Mouse (Mus musculus) kidney, adult 2 months (tissue): ENCODE results near the gene Fam133b. TPM values are rescaled to one million over a fixed set of nuclear protein-coding genes. Genes with fewer than 3 reads are reported as not detected.

Experiments
- DNase-seq: peaks from one replicate; pipeline ENCODE4 v3.0.0; 2021
- H3K27ac ChIP-seq: fragments of 200-500 bp; 2 replicates; pipeline ENCODE4 v1.5.1; 2012; ENCODE audit warnings: low read depth, low read length, control low read depth, inconsistent platforms; ENCODE audit not compliant: insufficient read depth
- H3K27me3 ChIP-seq: fragments of 200-500 bp; replicated peaks from 2 replicates; pipeline ENCODE4 v1.6.1; 2012; ENCODE audit warnings: mild to moderate bottlenecking, moderate library complexity, low read length, inconsistent platforms; ENCODE audit not compliant: control insufficient read depth, insufficient read depth
- H3K36me3 ChIP-seq: fragments of 200-500 bp; 2 replicates; pipeline ENCODE4 v1.6.1; 2012; ENCODE audit warnings: mild to moderate bottlenecking, moderate library complexity, low read length, inconsistent platforms; ENCODE audit not compliant: control insufficient read depth, insufficient read depth
- H3K4me1 ChIP-seq: fragments of 200-500 bp; 2 replicates; pipeline ENCODE4 v1.6.1; 2011; ENCODE audit warnings: low read length; ENCODE audit not compliant: control insufficient read depth, insufficient read depth
- H3K4me3 ChIP-seq: fragments of 200-500 bp; 2 replicates; pipeline ENCODE4 v1.5.1; 2011; ENCODE audit warnings: mild to moderate bottlenecking, low read depth, low read length, control low read depth; ENCODE audit not compliant: insufficient read depth
- CTCF ChIP-seq: fragments of 200-500 bp; conservative IDR thresholded peaks from 2 replicates; pipeline ENCODE4 v1.5.1; 2011; ENCODE audit warnings: low read depth, mild to moderate bottlenecking, control low read depth, low read length, moderate library complexity, mixed read lengths; ENCODE audit not compliant: insufficient read depth, insufficient read length
- POLR2A ChIP-seq: fragments of 200-500 bp; IDR thresholded peaks from one replicate; pipeline ENCODE4 v1.6.1; 2011; ENCODE audit warnings: low read depth, low read length, control low read depth
- WGBS: fragments of 180-500 bp; shearing (Covaris S2); methylation state at CpG from one replicate; pipeline ENCODE4 v1.1.7; 2018; 5-methylcytosine and 5-hydroxymethylcytosine counted together
- polyA plus RNA-seq: library from polyadenylated mRNA; depleted of rRNA; stranded (reverse); fragments of >200 nt; gene quantifications from 2 replicates; pipeline ENCODE4 v1.2.3, GENCODE M21; 2012

Gene Fam133b
- polyA plus RNA-seq, 1 experiment = 8.1 TPM

DNA sequence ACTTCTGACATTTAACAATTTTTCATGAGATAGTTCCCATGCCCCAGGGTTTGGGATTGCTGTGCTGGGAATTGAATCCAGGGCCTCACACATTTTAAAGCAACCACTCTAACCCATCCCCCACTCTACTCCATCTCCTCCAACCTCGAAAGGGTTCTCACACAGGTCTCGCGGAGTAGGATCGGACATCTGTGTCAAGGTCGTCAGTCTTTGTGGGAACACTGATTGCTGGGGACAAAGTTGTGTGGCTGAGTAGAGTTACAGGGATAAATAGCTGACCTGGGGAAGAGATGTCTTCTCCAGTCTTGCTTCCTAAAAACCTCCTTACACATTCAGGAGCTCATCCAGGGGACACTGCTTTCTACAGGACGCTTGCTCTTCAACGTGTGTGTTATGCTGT, 35.4 kb downstream of the Fam133b start:
- Histone ChIP-seq H3K27me3 (no peaks in the 10 kb centered on the region), H3K4me1 (no peaks in the 10 kb centered on the region), H3K27ac (no peak overlapping the region), H3K4me3 (no peak overlapping the region), H3K36me3 (peaks cover 8% of the 10 kb centered on the region)
- WGBS = 93% methylated on average over 7 of the region's 7 CpGs
- TF ChIP-seq POLR2A = no peak
- no peak for TF ChIP-seq CTCF
- no peak for DNase-seq

DNA sequence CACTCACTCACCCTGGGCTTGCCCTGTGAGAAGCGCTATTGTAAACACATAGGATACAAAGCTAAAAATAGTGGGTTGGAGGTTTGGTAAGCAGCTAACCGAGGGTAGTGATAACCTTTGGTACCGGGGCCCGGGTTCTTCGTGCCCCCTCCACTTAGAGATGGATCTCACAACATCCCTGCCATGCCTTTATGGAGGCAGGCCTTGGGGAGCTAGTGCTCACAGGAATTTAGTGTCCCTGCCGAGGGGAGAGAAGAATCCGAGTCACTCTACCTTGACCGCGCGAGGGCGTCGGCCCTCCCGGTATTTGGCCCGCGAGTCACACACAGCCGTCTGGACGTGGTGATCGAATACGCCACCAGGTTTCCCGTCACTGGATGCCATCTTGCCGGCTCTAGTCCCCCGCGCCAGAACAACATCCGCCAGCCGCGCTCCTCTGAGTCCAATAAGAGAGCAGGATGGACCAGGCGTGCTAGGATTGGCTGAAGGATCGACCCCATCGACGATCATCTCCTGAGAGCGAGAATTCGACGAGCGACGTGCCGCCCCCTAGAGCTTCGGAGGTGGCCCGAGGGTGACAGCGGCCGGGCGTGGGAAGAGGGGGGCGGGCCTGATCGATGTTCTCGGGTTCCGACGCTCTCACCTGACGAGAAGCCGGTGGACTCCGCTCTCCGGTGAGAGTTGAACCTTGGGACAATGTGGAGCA, 52.2 kb downstream of the Fam133b start, which contains the start of gene Pex1:
Gene Pex1, plus strand, starts transcription at position 374 of the 706 bp plus-strand sequence.
- WGBS = under 1% methylated on average over 50 of the region's 50 CpGs
- Histone ChIP-seq H3K36me3 (no peaks in the 10 kb centered on the region), H3K27me3 (no peaks in the 10 kb centered on the region), H3K4me1 (0 out of 2 replicates have a peak, but pooled peaks cover 6% of the 10 kb centered on the region), H3K27ac (peak within 1 kb of the TSS; percentile 84), H3K4me3 (peak within 1 kb of the TSS; percentile 86)
- peak; percentile 98 for DNase-seq
- TF ChIP-seq CTCF (peak; percentile 45), POLR2A (no peak)

DNA sequence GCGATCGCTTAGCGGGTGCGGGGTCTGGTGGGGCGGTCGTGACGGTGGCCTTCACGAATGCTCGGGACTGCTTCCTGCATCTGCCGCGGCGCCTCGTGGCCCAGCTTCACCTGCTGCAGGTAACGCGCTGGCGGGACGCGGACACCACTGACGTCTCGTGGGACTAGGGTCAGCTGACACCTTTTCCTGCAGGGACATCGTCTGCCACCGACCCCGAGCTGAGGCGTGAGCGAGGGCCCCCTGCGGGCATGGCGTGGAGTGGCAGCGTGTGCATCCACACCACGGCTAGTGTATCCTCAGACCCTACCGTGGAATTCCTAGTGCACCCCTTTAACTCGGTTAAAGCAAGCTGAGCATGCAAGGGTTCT, 52.8 kb downstream of the Fam133b start, which contains the start of gene Rbm48:
Gene Rbm48, minus strand, starts transcription at position 187 of the 368 bp plus-strand sequence.
- H3K4me1 ChIP-seq = 0 out of 2 replicates have a peak, but pooled peaks cover 6% of the 10 kb centered on the region
- no peaks in the 10 kb centered on the region for H3K36me3 ChIP-seq
- peak within 1 kb of the TSS; percentile 84 for H3K27ac ChIP-seq
- DNase-seq = peak; percentile 88
- H3K4me3 ChIP-seq = peak within 1 kb of the TSS; percentile 86
- TF ChIP-seq POLR2A (no peak), CTCF (peak; percentile 70)
- WGBS = under 1% methylated on average over 31 of the region's 31 CpGs
- H3K27me3 ChIP-seq = no peaks in the 10 kb centered on the region

DNA sequence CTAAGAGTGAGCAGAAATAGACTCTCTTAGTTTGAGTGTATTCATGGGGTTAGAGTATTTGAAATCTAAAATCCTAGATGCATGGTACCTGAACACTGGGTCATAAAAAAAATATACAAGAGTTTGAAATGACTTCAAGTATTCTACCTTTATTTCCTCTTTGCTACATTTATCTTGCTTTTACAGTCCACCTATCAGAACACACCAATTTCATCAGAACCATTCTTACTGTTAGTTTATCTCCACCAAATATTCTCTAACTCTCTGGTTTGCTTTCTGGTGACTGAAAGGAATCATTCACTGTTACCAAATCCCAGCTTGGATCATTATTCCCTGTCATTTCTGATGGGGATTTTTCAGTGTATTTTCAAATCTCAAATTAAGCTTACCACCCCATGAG, 53.5 kb downstream of the Fam133b start:
- H3K27ac ChIP-seq = no peak overlapping the region
- no peaks in the 10 kb centered on the region for H3K36me3 ChIP-seq
- H3K4me3 ChIP-seq = no peak overlapping the region
- 0 out of 2 replicates have a peak, but pooled peaks cover 6% of the 10 kb centered on the region for H3K4me1 ChIP-seq
- TF ChIP-seq POLR2A (no peak), CTCF (no peak)
- DNase-seq = no peak
- no peaks in the 10 kb centered on the region for H3K27me3 ChIP-seq

DNA sequence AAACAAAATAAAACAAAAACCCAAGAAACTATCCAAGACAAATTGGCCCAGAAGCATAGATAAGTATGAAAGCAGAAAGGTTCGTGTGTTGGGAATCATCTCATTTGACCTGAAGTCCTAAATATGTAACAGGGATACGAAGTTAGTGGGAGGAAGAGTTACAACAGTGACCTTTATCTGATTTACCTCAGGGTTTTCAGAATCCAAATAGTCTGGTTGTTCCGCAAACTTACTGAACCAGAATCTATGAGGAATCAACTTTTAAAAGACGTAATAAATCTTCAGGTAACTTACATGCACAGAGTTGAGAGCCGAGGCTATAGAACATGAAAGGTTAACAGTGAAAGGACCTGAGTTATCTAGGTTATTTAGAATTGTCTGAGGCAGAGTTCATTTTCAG, 55.1 kb downstream of the Fam133b start:
- DNase-seq = no peak
- Histone ChIP-seq H3K4me3 (no peak overlapping the region), H3K36me3 (no peaks in the 10 kb centered on the region), H3K27ac (no peak overlapping the region), H3K4me1 (0 out of 2 replicates have a peak, but pooled peaks cover 6% of the 10 kb centered on the region), H3K27me3 (no peaks in the 10 kb centered on the region)
- no peak for TF ChIP-seq CTCF
- no peak for TF ChIP-seq POLR2A
- WGBS = 82% methylated on average over 5 of the region's 5 CpGs

DNA sequence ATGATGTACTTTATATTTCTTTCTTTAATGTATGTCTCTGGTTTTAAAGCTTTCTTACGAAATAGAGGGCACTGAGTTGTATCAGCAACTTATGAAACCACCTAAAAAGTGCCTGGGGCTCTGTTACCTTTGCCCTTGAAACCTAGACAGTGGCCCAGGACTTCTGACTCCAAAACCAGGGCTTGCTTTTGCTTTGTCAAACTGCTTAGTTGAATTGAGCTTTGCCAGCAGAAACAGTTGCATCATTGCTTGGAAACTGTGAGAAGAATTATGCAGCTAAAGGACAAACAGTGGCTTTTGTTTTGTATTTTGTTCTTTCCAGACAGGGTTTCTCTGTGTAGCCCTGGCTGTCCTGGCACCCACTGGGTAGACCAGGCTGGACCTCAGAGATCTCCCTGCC, 56.7 kb downstream of the Fam133b start:
- Histone ChIP-seq H3K36me3 (no peaks in the 10 kb centered on the region; the same call in 1 of the 2 replicates), H3K27ac (no peak overlapping the region), H3K27me3 (no peaks in the 10 kb centered on the region), H3K4me3 (no peak overlapping the region), H3K4me1 (0 out of 2 replicates have a peak, but pooled peaks cover 1% of the 10 kb centered on the region)
- peak; percentile 17 for DNase-seq
- WGBS = 55% methylated on average over 1 of the region's 1 CpGs
- TF ChIP-seq CTCF = no peak
- TF ChIP-seq POLR2A = no peak

DNA sequence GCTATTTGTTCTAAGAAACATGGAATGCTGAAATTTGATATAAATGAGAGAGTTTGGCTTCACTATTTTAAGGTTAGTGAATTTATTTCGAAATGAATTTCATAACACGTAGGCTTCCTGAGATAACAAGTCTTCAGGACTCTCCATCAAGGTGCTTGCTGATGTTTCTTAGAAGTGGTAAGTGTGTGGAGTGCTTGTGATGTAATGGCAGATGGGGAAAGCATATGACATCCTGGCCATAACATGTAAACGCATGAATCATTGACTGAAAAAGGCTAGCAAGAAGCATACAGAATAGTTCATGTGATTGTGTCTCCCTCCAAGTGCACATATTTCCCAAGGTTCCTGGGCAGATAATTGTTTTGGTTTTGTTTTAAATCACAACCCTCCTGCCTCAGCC, 57.2 kb downstream of the Fam133b start:
- TF ChIP-seq CTCF (no peak), POLR2A (no peak)

More for the DNA sequence above, 57.2 kb downstream of the Fam133b start:
- H3K36me3 ChIP-seq = no peaks in the 10 kb centered on the region; the same call in 1 of the 2 replicates
- no peak overlapping the region for H3K27ac ChIP-seq
- DNase-seq = no peak
- H3K4me1 ChIP-seq = no peaks in the 10 kb centered on the region
- no peaks in the 10 kb centered on the region for H3K27me3 ChIP-seq
- no peak overlapping the region for H3K4me3 ChIP-seq
- WGBS = 92% methylated on average over 3 of the region's 3 CpGs
